Mouse (Mus musculus): ENCODE results near the gene Dact3. TPM values are rescaled to one million over a fixed set of nuclear protein-coding genes. Genes with fewer than 3 reads are reported as not detected.

Gene Dact3
- polyA plus RNA-seq, 1 experiment from 2014 or later = 7.8 TPM

GRCm38 (mm10) chr7:16844696-16845071 is 30.4 kb upstream of the Dact3 start:
- Histone ChIP-seq H3K36me3 (ENCODE audit: insufficient read depth) (peaks cover 38% of the 10 kb centered on the region), H3K9me3 (ENCODE audit: low read depth, low read length) (no peaks in the 10 kb centered on the region), H3K27me3 (ENCODE audit: insufficient read depth, low read length) (no peaks in the 10 kb centered on the region), H3K9ac (peak overlapping the region; percentile 14), H3K27ac (ENCODE audit: low read depth) (peak overlapping the region; percentile 22; the same call in 1 of the 2 replicates), H3K4me2 (peak overlapping the region; percentile 98), H3K4me3 (ENCODE audit: low read depth, low read length) (peak overlapping the region; percentile 64), H3K4me1 (ENCODE audit: insufficient read depth) (peaks cover 16% of the 10 kb centered on the region)
- TF ChIP-seq CTCF (IDR thresholded peaks at IDR 0.05; ENCODE audit: low read depth) = no peak
- no peak for DNase-seq
- 63% methylated on average over 3 of the region's 3 CpGs for WGBS
- ATAC-seq (ENCODE audit: insufficient read depth) = no peak

DNA sequence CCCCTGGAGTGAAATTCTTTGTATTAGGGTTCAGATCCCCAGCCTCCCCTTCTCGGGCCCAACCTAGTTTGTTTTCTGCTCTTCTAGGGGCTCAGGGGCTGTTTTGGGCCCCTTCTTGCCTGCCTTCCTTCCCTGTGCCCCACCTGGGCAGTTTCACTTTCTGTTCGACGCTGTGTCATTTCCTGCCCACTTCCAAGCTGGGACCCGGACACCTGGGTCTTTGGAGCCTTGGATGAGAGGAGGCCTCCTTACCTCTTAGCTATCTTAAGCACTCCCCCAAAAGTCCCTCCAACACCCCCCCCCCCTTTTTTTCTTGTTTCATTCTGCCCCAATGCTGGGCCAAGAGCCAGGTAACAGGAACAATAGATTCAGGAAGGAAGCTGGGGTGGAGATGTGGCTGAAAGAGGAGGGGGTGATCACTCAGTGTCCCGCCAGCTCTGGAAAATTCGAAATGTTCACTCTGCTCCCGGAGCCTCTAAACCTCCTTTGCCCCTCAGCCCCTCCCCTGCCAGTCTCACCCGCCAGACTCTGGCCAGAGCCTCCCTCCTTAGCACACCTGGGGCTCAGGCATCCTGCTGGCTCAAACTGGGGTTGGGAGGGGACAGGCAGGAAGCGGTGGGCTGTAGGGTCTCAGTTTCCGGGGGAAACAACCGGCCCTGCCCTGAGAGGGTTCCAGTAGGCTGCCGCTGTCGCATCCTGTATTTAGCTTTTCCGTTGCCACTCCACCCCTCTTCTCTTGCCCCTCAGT is 29.9 kb upstream of the Dact3 start:
- H3K4me3 ChIP-seq (ENCODE audit: low read depth, low read length) = peak overlapping the region; percentile 64
- H3K9me3 ChIP-seq (ENCODE audit: low read depth, low read length) = no peaks in the 10 kb centered on the region
- no peak for TF ChIP-seq CTCF (IDR thresholded peaks at IDR 0.05; ENCODE audit: low read depth)
- peaks cover 38% of the 10 kb centered on the region for H3K36me3 ChIP-seq (ENCODE audit: insufficient read depth)
- H3K4me1 ChIP-seq (ENCODE audit: insufficient read depth) = peaks cover 16% of the 10 kb centered on the region
- DNase-seq = peak; percentile 52
- WGBS = 29% methylated on average over 14 of the region's 14 CpGs
- ATAC-seq (ENCODE audit: insufficient read depth) = peak; percentile 9; the same call in 1 of the 2 replicates
- no peaks in the 10 kb centered on the region for H3K27me3 ChIP-seq (ENCODE audit: insufficient read depth, low read length)
- peak overlapping the region; percentile 98 for H3K4me2 ChIP-seq
- H3K9ac ChIP-seq = peak overlapping the region; percentile 14
- H3K27ac ChIP-seq (ENCODE audit: low read depth) = peak overlapping the region; percentile 22; the same call in 1 of the 2 replicates

DNA sequence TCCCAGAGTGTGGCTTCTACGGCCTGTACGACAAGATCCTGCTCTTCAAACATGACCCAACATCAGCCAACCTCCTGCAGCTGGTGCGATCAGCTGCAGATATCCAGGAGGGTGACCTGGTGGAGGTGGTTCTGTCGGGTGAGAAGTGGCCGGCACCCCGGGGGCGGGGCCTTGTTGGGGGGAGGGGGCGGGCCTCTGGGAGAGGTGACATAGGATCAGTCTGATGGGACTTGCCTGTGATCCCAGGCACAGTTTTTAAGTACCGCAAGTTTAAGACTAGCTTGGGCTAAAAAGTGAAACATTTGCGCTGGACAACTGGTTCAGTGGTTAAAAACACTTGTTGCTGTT is 29.3 kb upstream of the Dact3 start:
- H3K36me3 ChIP-seq (ENCODE audit: insufficient read depth) = peaks cover 38% of the 10 kb centered on the region
- peak overlapping the region; percentile 22; the same call in 1 of the 2 replicates for H3K27ac ChIP-seq (ENCODE audit: low read depth)
- no peaks in the 10 kb centered on the region for H3K9me3 ChIP-seq (ENCODE audit: low read depth, low read length)
- DNase-seq (no peak), ATAC-seq (ENCODE audit: insufficient read depth) (no peak)
- H3K27me3 ChIP-seq (ENCODE audit: insufficient read depth, low read length) = no peaks in the 10 kb centered on the region
- peak overlapping the region; percentile 64 for H3K4me3 ChIP-seq (ENCODE audit: low read depth, low read length)
- H3K9ac ChIP-seq = peak overlapping the region; percentile 14
- WGBS = 27% methylated on average over 10 of the region's 10 CpGs
- H3K4me1 ChIP-seq (ENCODE audit: insufficient read depth) = peaks cover 16% of the 10 kb centered on the region
- no peak for TF ChIP-seq CTCF (IDR thresholded peaks at IDR 0.05; ENCODE audit: low read depth)
- peak overlapping the region; percentile 98 for H3K4me2 ChIP-seq

GRCm38 (mm10) chr7:16846775-16847174 is 28.3 kb upstream of the Dact3 start:
- H3K4me2 ChIP-seq = no peak overlapping the region
- ATAC-seq (ENCODE audit: insufficient read depth) (no peak), DNase-seq (no peak)
- H3K9ac ChIP-seq = no peak overlapping the region
- H3K4me1 ChIP-seq (ENCODE audit: insufficient read depth) = peaks cover 11% of the 10 kb centered on the region
- H3K9me3 ChIP-seq (ENCODE audit: low read depth, low read length) = no peaks in the 10 kb centered on the region
- H3K27me3 ChIP-seq (ENCODE audit: insufficient read depth, low read length) = no peaks in the 10 kb centered on the region
- H3K27ac ChIP-seq (ENCODE audit: low read depth) = no peak overlapping the region
- WGBS = 94% methylated on average over 5 of the region's 5 CpGs
- H3K36me3 ChIP-seq (ENCODE audit: insufficient read depth) = peaks cover 35% of the 10 kb centered on the region
- TF ChIP-seq CTCF (IDR thresholded peaks at IDR 0.05; ENCODE audit: low read depth) = no peak
- H3K4me3 ChIP-seq (ENCODE audit: low read depth, low read length) = no peak overlapping the region

DNA sequence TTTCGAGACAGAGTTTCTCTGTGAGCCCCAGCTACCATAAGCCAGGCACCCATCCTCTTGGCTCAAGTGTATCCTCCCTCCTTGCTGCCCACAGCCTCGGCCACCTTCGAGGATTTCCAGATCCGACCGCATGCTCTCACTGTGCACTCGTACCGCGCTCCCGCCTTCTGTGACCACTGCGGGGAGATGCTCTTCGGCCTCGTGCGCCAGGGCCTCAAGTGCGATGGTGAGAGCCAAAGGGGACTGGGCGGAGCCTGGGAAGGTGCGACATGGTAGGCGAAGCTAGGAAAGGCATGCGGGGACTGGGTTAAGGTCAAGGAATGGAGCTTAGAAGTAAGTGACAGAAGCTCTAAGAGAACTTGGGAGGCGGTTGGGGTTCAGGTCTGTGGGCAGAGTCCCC is 27.6 kb upstream of the Dact3 start:
- Histone ChIP-seq H3K27ac (ENCODE audit: low read depth) (no peak overlapping the region), H3K4me1 (ENCODE audit: insufficient read depth) (peaks cover 11% of the 10 kb centered on the region), H3K27me3 (ENCODE audit: insufficient read depth, low read length) (no peaks in the 10 kb centered on the region), H3K36me3 (ENCODE audit: insufficient read depth) (peaks cover 38% of the 10 kb centered on the region), H3K9me3 (ENCODE audit: low read depth, low read length) (no peaks in the 10 kb centered on the region), H3K4me2 (no peak overlapping the region), H3K9ac (no peak overlapping the region), H3K4me3 (ENCODE audit: low read depth, low read length) (no peak overlapping the region)
- TF ChIP-seq CTCF (IDR thresholded peaks at IDR 0.05; ENCODE audit: low read depth) = no peak
- no peak for DNase-seq
- WGBS = 78% methylated on average over 19 of the region's 19 CpGs
- no peak for ATAC-seq (ENCODE audit: insufficient read depth)

DNA sequence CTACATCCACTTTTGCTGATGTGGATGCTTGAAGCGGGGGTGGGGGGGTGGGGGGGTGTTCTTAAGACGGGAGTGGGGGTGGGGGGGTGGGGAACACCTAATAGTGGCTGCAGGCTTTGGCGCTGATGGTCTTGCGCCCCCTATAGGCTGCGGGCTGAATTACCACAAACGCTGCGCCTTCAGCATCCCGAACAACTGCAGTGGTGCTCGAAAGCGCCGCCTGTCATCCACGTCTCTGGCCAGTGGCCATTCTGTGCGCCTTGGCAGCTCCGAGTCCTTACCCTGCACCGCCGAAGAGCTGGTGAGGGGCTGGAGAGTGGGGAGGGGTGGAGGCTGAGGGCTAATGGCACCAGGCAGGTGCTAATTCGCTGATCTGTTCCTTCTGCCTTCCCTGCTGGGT is 26.5 kb upstream of the Dact3 start:
- H3K4me1 ChIP-seq (ENCODE audit: insufficient read depth) = peaks cover 10% of the 10 kb centered on the region
- no peak overlapping the region for H3K4me3 ChIP-seq (ENCODE audit: low read depth, low read length)
- no peak overlapping the region for H3K4me2 ChIP-seq
- 25% methylated on average over 17 of the region's 17 CpGs for WGBS
- H3K36me3 ChIP-seq (ENCODE audit: insufficient read depth) = peaks cover 45% of the 10 kb centered on the region
- ATAC-seq (ENCODE audit: insufficient read depth) (no peak), DNase-seq (peak; percentile 53)
- no peaks in the 10 kb centered on the region for H3K27me3 ChIP-seq (ENCODE audit: insufficient read depth, low read length)
- H3K9ac ChIP-seq = no peak overlapping the region
- no peak overlapping the region for H3K27ac ChIP-seq (ENCODE audit: low read depth)
- TF ChIP-seq CTCF (IDR thresholded peaks at IDR 0.05; ENCODE audit: low read depth) = peak; percentile 68
- H3K9me3 ChIP-seq (ENCODE audit: low read depth, low read length) = no peaks in the 10 kb centered on the region

GRCm38 (mm10) chr7:16851636-16852035 is 23.5 kb upstream of the Dact3 start:
- Histone ChIP-seq H3K27me3 (ENCODE audit: insufficient read depth, low read length) (no peaks in the 10 kb centered on the region), H3K36me3 (ENCODE audit: insufficient read depth) (peaks cover 72% of the 10 kb centered on the region), H3K9me3 (ENCODE audit: low read depth, low read length) (no peaks in the 10 kb centered on the region), H3K4me1 (ENCODE audit: insufficient read depth) (no peaks in the 10 kb centered on the region), H3K4me2 (no peak overlapping the region), H3K4me3 (ENCODE audit: low read depth, low read length) (no peak overlapping the region), H3K9ac (no peak overlapping the region), H3K27ac (ENCODE audit: low read depth) (no peak overlapping the region)
- 86% methylated on average over 4 of the region's 4 CpGs for WGBS
- no peak for TF ChIP-seq CTCF (IDR thresholded peaks at IDR 0.05; ENCODE audit: low read depth)
- ATAC-seq (ENCODE audit: insufficient read depth) (no peak), DNase-seq (no peak)
